Mouse (Mus musculus) MEL (cell line): Measurements from ENCODE around the gene Tlk2. TPM values are rescaled to one million over a fixed set of nuclear protein-coding genes. Genes with fewer than 3 reads are reported as not detected.
A peak's percentile ranks its signal among the peaks of the same experiment; 100 is the strongest.

Experiments used
- DNase-seq: peaks from one replicate; pipeline ENCODE4 v3.0.0; 2011; ENCODE audit warnings: low read depth, low spot score
- H3K27ac ChIP-seq: 2 replicates; pipeline ENCODE4 v1.5.1; 2012; ENCODE audit warnings: low read depth, mild to moderate bottlenecking, control low read depth, low read length, moderate library complexity; ENCODE audit not compliant: control insufficient read depth
- H3K27me3 ChIP-seq, 2 experiments: fragments of 150-350 bp in 1 of 2; sonication (generic) in 1 of 2; 2 replicates each; pipeline ENCODE4 v1.6.1; 2012; ENCODE audit warnings: low read length in 2 of 2, mild to moderate bottlenecking in 2 of 2, improper control_type of control experiment in 1 of 2, moderate library complexity in 1 of 2; ENCODE audit not compliant: insufficient read depth in 2 of 2, control insufficient read depth in 1 of 2
- H3K36me3 ChIP-seq, 2 experiments: 2 replicates each; pipeline ENCODE4 v1.6.1; 2012 to 2014; ENCODE audit warnings: low read length in 2 of 2, improper control_type of control experiment in 1 of 2, inconsistent platforms in 1 of 2, mild to moderate bottlenecking in 1 of 2; ENCODE audit not compliant: insufficient read depth in 2 of 2, control insufficient read depth in 1 of 2
- H3K4me1 ChIP-seq, 2 experiments: fragments of 150-350 bp in 1 of 2; sonication (generic) in 1 of 2; 2 replicates each; pipeline ENCODE4 v1.6.1; 2012; ENCODE audit warnings: low read length in 2 of 2, improper control_type of control experiment in 1 of 2, mild to moderate bottlenecking in 1 of 2; ENCODE audit not compliant: insufficient read depth in 2 of 2, control insufficient read depth in 1 of 2
- H3K4me3 ChIP-seq, 2 experiments: fragments of 150-350 bp in 1 of 2; sonication (generic) in 1 of 2; 2 replicates each; pipeline ENCODE4 v1.5.1; 2012; ENCODE audit warnings: low read depth in 2 of 2, low read length in 2 of 2, mild to moderate bottlenecking in 2 of 2, moderate library complexity in 2 of 2, control low read depth in 1 of 2, improper control_type of control experiment in 1 of 2; ENCODE audit not compliant: control insufficient read depth in 1 of 2, insufficient read depth in 1 of 2
- H3K79me2 ChIP-seq: 2 replicates; pipeline ENCODE4 v1.6.1; 2012; ENCODE audit warnings: mild to moderate bottlenecking, low read length, moderate library complexity; ENCODE audit not compliant: control insufficient read depth, poor library complexity, insufficient read depth
- H3K9ac ChIP-seq: 2 replicates; pipeline ENCODE4 v1.6.1; 2012; ENCODE audit warnings: low read depth, mild to moderate bottlenecking, control low read depth, low read length, moderate library complexity; ENCODE audit not compliant: control insufficient read depth, poor library complexity, severe bottlenecking
- H3K9me3 ChIP-seq: fragments of 150-350 bp; sonication (generic); replicated peaks from 2 replicates; pipeline ENCODE4 v1.6.1; 2012; ENCODE audit warnings: mild to moderate bottlenecking, low read length, improper control_type of control experiment, moderate library complexity; ENCODE audit not compliant: insufficient read depth
- CTCF ChIP-seq, 3 experiments: IDR thresholded peaks in 2 of 3; conservative IDR thresholded peaks in 1 of 3; 2 replicates each; pipeline ENCODE4 v1.5.1; 2011 to 2012; ENCODE audit warnings: low read length in 3 of 3, low read depth in 2 of 3, mild to moderate bottlenecking in 2 of 3, improper control_type of control experiment in 1 of 3, inconsistent platforms in 1 of 3, mixed read lengths in 1 of 3, moderate library complexity in 1 of 3; ENCODE audit not compliant: control insufficient read depth in 1 of 3, insufficient read depth in 1 of 3, poor library complexity in 1 of 3, severe bottlenecking in 1 of 3
- E2F4 ChIP-seq: IDR thresholded peaks from 2 replicates; pipeline ENCODE4 v1.6.1; 2011; ENCODE audit warnings: low read depth, low read length, improper control_type of control experiment, borderline replicate concordance
- ELF1 ChIP-seq: IDR thresholded peaks from 2 replicates; pipeline ENCODE4 v1.6.1; 2014; ENCODE audit warnings: low read depth, mild to moderate bottlenecking, inconsistent platforms, low read length, improper control_type of control experiment, moderate library complexity
- EP300 ChIP-seq, 2 experiments: IDR thresholded peaks; 2 replicates each; pipeline ENCODE4 v1.6.1; 2011; ENCODE audit warnings: improper control_type of control experiment in 2 of 2, low read length in 2 of 2, low read depth in 1 of 2, mild to moderate bottlenecking in 1 of 2
- ETS1 ChIP-seq: IDR thresholded peaks from 2 replicates; pipeline ENCODE4 v1.6.1; 2012; ENCODE audit warnings: low read depth, mild to moderate bottlenecking, inconsistent platforms, low read length, improper control_type of control experiment, moderate library complexity
- GATA1 ChIP-seq: IDR thresholded peaks from 2 replicates; pipeline ENCODE4 v1.6.1; 2011; ENCODE audit warnings: low read depth, low read length, improper control_type of control experiment
- HCFC1 ChIP-seq: IDR thresholded peaks from 2 replicates; pipeline ENCODE4 v1.6.1; 2012; ENCODE audit warnings: low read depth, mild to moderate bottlenecking, inconsistent platforms, low read length, improper control_type of control experiment, moderate library complexity
- KAT2A ChIP-seq: conservative IDR thresholded peaks from 2 replicates; pipeline ENCODE4 v1.6.1; 2012; ENCODE audit warnings: low read depth, low read length, improper control_type of control experiment, inconsistent platforms
- MEF2A ChIP-seq: IDR thresholded peaks from 2 replicates; pipeline ENCODE4 v1.6.1; 2014; ENCODE audit warnings: low read depth, mild to moderate bottlenecking, inconsistent platforms, low read length, improper control_type of control experiment; ENCODE audit not compliant: poor library complexity, insufficient replicate concordance, severe bottlenecking; ENCODE audit errors: extremely low read depth
- MYB ChIP-seq: IDR thresholded peaks from 2 replicates; pipeline ENCODE4 v1.6.1; 2011; ENCODE audit warnings: mild to moderate bottlenecking, low read depth, low read length, improper control_type of control experiment
- MYC ChIP-seq: IDR thresholded peaks from 2 replicates; pipeline ENCODE4 v1.6.1; 2011; ENCODE audit warnings: low read depth, mild to moderate bottlenecking, low read length, improper control_type of control experiment, moderate library complexity
- NELFE ChIP-seq: IDR thresholded peaks from 2 replicates; pipeline ENCODE4 v1.6.1; 2011; ENCODE audit warnings: low read depth, low read length, improper control_type of control experiment
- NRF1 ChIP-seq: IDR thresholded peaks from 2 replicates; pipeline ENCODE4 v1.6.1; 2014; ENCODE audit warnings: low read depth, mild to moderate bottlenecking, inconsistent platforms, low read length, improper control_type of control experiment, moderate library complexity; ENCODE audit not compliant: poor library complexity, insufficient read depth, severe bottlenecking
- POLR2AphosphoS2 ChIP-seq: IDR thresholded peaks from 2 replicates; pipeline ENCODE4 v1.6.1; 2011; ENCODE audit warnings: low read length, improper control_type of control experiment
- RAD21 ChIP-seq: IDR thresholded peaks from 2 replicates; pipeline ENCODE4 v1.6.1; 2011; ENCODE audit warnings: mild to moderate bottlenecking, low read depth, low read length, improper control_type of control experiment
- RCOR1 ChIP-seq: IDR thresholded peaks from 2 replicates; pipeline ENCODE4 v1.6.1; 2012; ENCODE audit warnings: low read depth, mild to moderate bottlenecking, inconsistent platforms, low read length, improper control_type of control experiment
- SMC3 ChIP-seq: IDR thresholded peaks from 2 replicates; pipeline ENCODE4 v1.6.1; 2011; ENCODE audit warnings: low read depth, low read length, improper control_type of control experiment
- TAL1 ChIP-seq: IDR thresholded peaks from 2 replicates; pipeline ENCODE4 v1.6.1; 2012; ENCODE audit warnings: mild to moderate bottlenecking, inconsistent platforms, low read length, moderate library complexity, mixed read lengths
- TCF12 ChIP-seq: IDR thresholded peaks from 2 replicates; pipeline ENCODE4 v1.6.1; 2014; ENCODE audit warnings: low read depth, mild to moderate bottlenecking, inconsistent platforms, low read length, improper control_type of control experiment, moderate library complexity
- ZC3H11A ChIP-seq: IDR thresholded peaks from 2 replicates; pipeline ENCODE4 v1.6.1; 2012; ENCODE audit warnings: low read depth, mild to moderate bottlenecking, inconsistent platforms, low read length, improper control_type of control experiment
- polyA plus RNA-seq, 2 experiments: library from polyadenylated mRNA; stranded (reverse) in 1 of 2; unstranded in 1 of 2; fragments of >175 nt in 1 of 2; fragments of >200 nt in 1 of 2; gene quantifications; 2 replicates each; pipeline versions ENCODE4 v1.2.1 to v1.2.4; 2012; ENCODE audit warnings: low replicate concordance in 2 of 2, low read depth in 1 of 2; ENCODE audit not compliant: insufficient read length in 2 of 2, insufficient read depth in 1 of 2, missing spikeins in 1 of 2
- total RNA-seq: library from RNA; depleted of rRNA; stranded (reverse); fragments of 300-350 nt; gene quantifications from 2 replicates; pipeline ENCODE4 v1.2.3, GENCODE M21; 2012

Gene Tlk2
- total and polyA plus RNA-seq, 3 experiments: 46.5 to 60.9 TPM; not detected in 1

GRCm38 (mm10) chr11:105293901-105294494 is 115.4 kb downstream of the Tlk2 start:
- Histone ChIP-seq H3K79me2 (no peaks in the 10 kb centered on the region), H3K36me3 (no peaks in the 10 kb centered on the region), H3K4me3 (no peak overlapping the region), H3K4me1 (no peaks in the 10 kb centered on the region), H3K9me3 (no peaks in the 10 kb centered on the region), H3K27ac (no peak overlapping the region), H3K9ac (no peak overlapping the region), H3K27me3 (no peaks in the 10 kb centered on the region; a peak in 1 of 4 replicates)
- TF ChIP-seq TCF12 (no peak), MEF2A (no peak), ELF1 (no peak), NELFE (no peak), SMC3 (no peak), CTCF (IDR thresholded peaks at IDR 0.05 in 2 of 3, conservative IDR thresholded peaks at IDR 0.05 in 1 of 3; ENCODE audit: control insufficient read depth in 1 of 3, insufficient read depth in 1 of 3, low read depth in 2 of 3, low read length in 3 of 3, poor library complexity in 1 of 3, severe bottlenecking in 1 of 3) (no peak), RAD21 (no peak), MYB (no peak), NRF1 (no peak), E2F4 (no peak)
- DNase-seq: no peak

- Histone ChIP-seq H3K9ac (no peak overlapping the region), H3K9me3 (no peaks in the 10 kb centered on the region), H3K4me1 (no peaks in the 10 kb centered on the region), H3K79me2 (no peaks in the 10 kb centered on the region), H3K4me3 (no peak overlapping the region), H3K27ac (no peak overlapping the region), H3K27me3 (peaks cover 2 to 5% of the 10 kb centered on the region in 2 experiments), H3K36me3 (no peaks in the 10 kb centered on the region)
- peak; percentile 71; the same call in 1 of the 2 replicates for TF ChIP-seq RCOR1
- no peak for TF ChIP-seq MYC
- 0 out of 2 replicates have a peak, but pooled peaks have one; percentile 12 for TF ChIP-seq ETS1
- TF ChIP-seq CTCF (IDR thresholded peaks at IDR 0.05 in 2 of 3, conservative IDR thresholded peaks at IDR 0.05 in 1 of 3; ENCODE audit: control insufficient read depth in 1 of 3, insufficient read depth in 1 of 3, low read depth in 2 of 3, low read length in 3 of 3, poor library complexity in 1 of 3, severe bottlenecking in 1 of 3): no peak
- no peak for TF ChIP-seq HCFC1
- TF ChIP-seq GATA1: 0 out of 2 replicates have a peak, but pooled peaks have one; percentile 12
- TF ChIP-seq MYB: no peak
- no peak for TF ChIP-seq ZC3H11A
- TF ChIP-seq TAL1: peak; percentile 5; the same call in 1 of the 2 replicates
- no peak for TF ChIP-seq RAD21
- no peak for TF ChIP-seq POLR2AphosphoS2
- TF ChIP-seq EP300 (IDR thresholded peaks at IDR 0.05; ENCODE audit: low read depth in 1 of 2, low read length in 2 of 2): peak; percentile 16 to 36; a peak in 2 of 4 replicates
- TF ChIP-seq KAT2A: no peak
- no peak for TF ChIP-seq NRF1
- DNase-seq: peak; percentile 57
Measured at GRCm38 (mm10) chr11:105296084-105296483, 117.5 kb downstream of the Tlk2 start.
